ENCODE assay signal across 28 mouse cellular contexts in the genomic region with DNA sequence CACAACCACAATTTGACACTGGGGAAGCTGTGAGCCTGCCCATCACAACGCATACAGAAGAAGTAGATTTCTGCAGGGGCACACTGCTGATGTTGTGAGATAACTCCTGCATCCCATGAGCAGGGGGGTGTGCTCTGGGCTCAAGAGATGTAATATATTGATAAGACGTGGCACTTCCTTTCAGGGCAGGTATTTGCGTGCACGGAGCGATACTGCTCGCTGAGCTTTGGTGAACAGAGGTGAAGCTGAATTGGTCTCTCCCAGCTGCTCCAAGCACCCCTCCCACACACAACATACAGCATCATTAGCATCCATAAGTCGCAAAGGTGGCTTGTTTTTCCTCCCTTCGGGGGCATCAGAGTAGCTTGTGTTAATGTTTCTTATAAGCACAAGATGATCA. TPM values are rescaled to one million over a fixed set of nuclear protein-coding genes. Genes with fewer than 3 reads are reported as not detected.
A peak's percentile ranks its signal among the peaks of the same experiment; 100 is the strongest.
DNase-seq lines count a peak whose midpoint lies in the region; ATAC-seq and TF ChIP-seq lines count a peak whose summit lies in the region.
"Had no signal": no experiment of that assay in that cellular context is flagged by ENCODE, and none has a peak within 500 bp of the region (broad histone marks: within the 10 kb centered on the region; RNA-seq: fewer than 3 reads in every experiment).

No protein-coding gene starts in this region.

- ATAC-seq in heart, postnatal 0 days (ENCODE audit: insufficient read depth, low read depth) = no peak
- ATAC-seq in CD4-positive, CD25-positive, alpha-beta regulatory T cell, adult 4 months = peak; percentile 70
- no peak for ATAC-seq in frontal cortex, adult (ENCODE audit: low TSS enrichment)
- ATAC-seq: forebrain, embryonic 13.5 days; hindbrain, embryonic 16.5 days; intestine, postnatal 0 days; midbrain, embryonic 15.5 days had no signal

- peak overlapping the region; percentile 50; the same call in 1 of the 2 replicates for H3K27ac ChIP-seq in heart, postnatal 0 days (ENCODE audit: low read depth)
- H3K27ac ChIP-seq: forebrain, embryonic 13.5 days; limb, embryonic 10.5 days; limb, embryonic 15.5 days; liver, embryonic 14.5 days; midbrain, embryonic 10.5 days; midbrain, embryonic 15.5 days; neural tube, embryonic 12.5 days had no signal

- no peak overlapping the region for H3K4me2 ChIP-seq in heart, postnatal 0 days (ENCODE audit: low read depth, low read length)
- H3K4me2 ChIP-seq: forebrain, embryonic 13.5 days; heart, embryonic 11.5 days; limb, embryonic 15.5 days; lung, embryonic 14.5 days; midbrain, embryonic 15.5 days; neural tube, embryonic 12.5 days had no signal

- H3K4me1 ChIP-seq in heart, postnatal 0 days (ENCODE audit: control insufficient read depth, insufficient read depth) = peaks cover 12% of the 10 kb centered on the region; the same call in 1 of the 2 replicates
- H3K4me1 ChIP-seq: forebrain, embryonic 13.5 days; limb, embryonic 10.5 days; limb, embryonic 15.5 days; midbrain, embryonic 15.5 days; neural tube, embryonic 12.5 days had no signal

- no peak for DNase-seq in heart, postnatal 0 days (ENCODE audit: low spot score)
- DNase-seq in heart, adult 8-10 months (ENCODE audit: low spot score) = no peak
- DNase-seq in CD4-positive helper T cell, adult 2 months (ENCODE audit: low read depth, low spot score) = peak; percentile 50
- DNase-seq in naive thymus-derived CD4-positive, alpha-beta T cell, adult 2 months (ENCODE audit: low read depth) = peak; percentile 60
- no peak for DNase-seq in thymus, postnatal 25 days
- DNase-seq: cerebellum, adult 11 months; cerebellum, adult 9-10 months; kidney, postnatal 14 days; layer of hippocampus, adult 9-11 months had no signal

- no peak overlapping the region for H3K9ac ChIP-seq in heart, postnatal 0 days (replicated peaks; ENCODE audit: low read depth, low read length)
- H3K9ac ChIP-seq: forebrain, embryonic 13.5 days; limb, embryonic 15.5 days; liver, embryonic 14.5 days; lung, embryonic 14.5 days; midbrain, embryonic 15.5 days; neural tube, embryonic 12.5 days had no signal

- H3K36me3 ChIP-seq in heart, postnatal 0 days (replicated peaks; ENCODE audit: control insufficient read depth, insufficient read depth, low read length) = no peaks in the 10 kb centered on the region
- H3K36me3 ChIP-seq: G1E; limb, embryonic 10.5 days; limb, embryonic 15.5 days; midbrain, embryonic 10.5 days; midbrain, embryonic 15.5 days; neural tube, embryonic 12.5 days had no signal

- TF ChIP-seq CTCF in heart, postnatal 0 days (IDR thresholded peaks at IDR 0.05; ENCODE audit: low read depth) = no peak

- H3K27me3 ChIP-seq in heart, postnatal 0 days (ENCODE audit: control insufficient read depth, insufficient read depth, low read length) = no peaks in the 10 kb centered on the region
- H3K27me3 ChIP-seq: limb, embryonic 15.5 days; midbrain, embryonic 15.5 days; neural tube, embryonic 12.5 days had no signal

- H3K9me3 ChIP-seq in heart, postnatal 0 days (replicated peaks; ENCODE audit: control insufficient read depth, low read length) = no peaks in the 10 kb centered on the region
- H3K9me3 ChIP-seq: G1E; limb, embryonic 10.5 days; limb, embryonic 15.5 days; midbrain, embryonic 10.5 days; midbrain, embryonic 15.5 days; neural tube, embryonic 12.5 days had no signal

- 74% methylated on average over 8 of the region's 8 CpGs for WGBS in heart, postnatal 0 days

- no peak for TF ChIP-seq EP300 in heart, postnatal 0 days (IDR thresholded peaks at IDR 0.05; ENCODE audit: low read depth)

- no peak overlapping the region for H3K4me3 ChIP-seq in heart, postnatal 0 days (ENCODE audit: low read depth, low read length)
- H3K4me3 ChIP-seq: forebrain, embryonic 13.5 days; limb, embryonic 10.5 days; limb, embryonic 15.5 days; midbrain, embryonic 10.5 days; midbrain, embryonic 15.5 days; neural tube, embryonic 12.5 days had no signal

RNA-seq across cellular contexts. Expression of a gene that starts 35.7 kb away (rescaled TPM):
- 8.3 TPM in 1 of 2 replicates, not detected in the other for total RNA-seq in heart, postnatal 0 days (2014; rRNA removed; ENCODE audit: low replicate concordance)
- 0.15 TPM in 1 of 2 replicates, not detected in the other for polyA plus RNA-seq in heart, postnatal 0 days (2015; fragmentation: Nextera tagmentation; extraction: Ambion mirVana)
- total RNA-seq in heart, adult 8-10 months (2022) = 1 to 10 TPM in 2 of 4 experiments, under 1 TPM in 2; 0.47 to 1.3 (median 0.86) TPM
- 10 to 100 TPM; 77.0 to 98.7 TPM for polyA plus RNA-seq in CD4-positive, CD25-positive, alpha-beta regulatory T cell, adult 4 months (2017; shearing (Covaris generic))
- polyA plus RNA-seq: forebrain, embryonic 13.5 days; limb, embryonic 10.5 days had no signal

RNA-seq across cellular contexts. Expression of a gene that starts 40.8 kb away (rescaled TPM):
- total RNA-seq in heart, postnatal 0 days (2014; rRNA removed; ENCODE audit: low replicate concordance) = not detected in 2 replicates
- 0.14 and 0.23 TPM in 2 replicates for polyA plus RNA-seq in heart, postnatal 0 days (2015; fragmentation: Nextera tagmentation; extraction: Ambion mirVana)
- total RNA-seq in heart, adult 8-10 months (2022) = not detected
- 1 to 10 TPM; 5.0 to 6.0 TPM for polyA plus RNA-seq in CD4-positive, CD25-positive, alpha-beta regulatory T cell, adult 4 months (2017; shearing (Covaris generic))
- total RNA-seq: adrenal gland, postnatal 14 days; gastrocnemius, postnatal 14 days; hematopoietic stem cell, adult 5-6 weeks; left cerebral cortex, postnatal 10 days had no signal
- polyA plus RNA-seq: forebrain, embryonic 13.5 days; neural tube, embryonic 12.5 days; stomach, embryonic 14.5 days had no signal

Comparison
In these comparisons a context has a peak if more than half of its experiments do, and no peak if none do; other contexts are left out.
1. DNase-seq: peak in CD4-positive helper T cell, adult 2 months (single experiment) and naive thymus-derived CD4-positive, alpha-beta T cell, adult 2 months (single experiment); none in heart, postnatal 0 days (single experiment), heart, adult 8-10 months (single experiment) and thymus, postnatal 25 days (single experiment).